Mouse (Mus musculus): Measurements from ENCODE around the gene Camta1.

Gene Camta1

DNA sequence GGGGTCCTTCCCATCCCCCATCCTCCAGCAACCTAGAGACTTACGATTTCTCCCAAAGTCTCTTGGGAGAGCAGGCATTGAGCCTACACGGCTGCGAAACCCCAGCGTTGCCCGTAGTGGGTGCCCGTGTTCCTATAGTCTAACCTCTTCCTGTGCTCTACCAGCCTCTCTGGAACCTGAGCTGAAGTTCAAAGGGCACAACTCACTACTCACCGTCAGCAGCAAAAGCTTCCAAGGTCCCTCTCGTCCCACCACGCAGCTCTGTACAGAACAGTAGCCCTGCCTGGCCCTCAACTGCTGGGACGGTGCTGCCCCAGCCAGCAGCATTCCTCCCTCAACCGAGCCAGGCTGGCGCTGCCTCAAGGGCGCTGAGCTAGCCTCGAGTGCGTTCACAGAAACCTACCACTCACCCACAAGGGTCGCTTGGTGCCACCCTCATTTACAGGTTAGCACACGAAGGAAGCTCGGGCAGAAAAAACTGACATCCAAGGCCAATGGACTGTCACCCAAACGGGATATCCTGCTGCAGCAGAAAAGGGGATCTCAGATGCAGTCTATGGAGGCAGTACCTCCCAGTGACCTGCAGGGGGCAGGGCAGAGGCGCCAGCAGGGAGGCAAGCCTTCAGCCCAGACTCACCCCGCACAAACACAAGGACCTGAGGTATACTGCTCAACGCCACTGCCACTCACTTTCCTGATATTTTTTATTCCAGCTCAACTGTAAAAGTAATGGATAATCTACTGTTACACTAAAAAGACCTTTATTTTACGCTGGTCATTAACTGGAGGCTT is 526.5 kb downstream of the Camta1 start:
- peak; percentile 3 for DNase-seq (ENCODE audit: low read depth, low spot score)
- no peaks in the 10 kb centered on the region for H3K36me3 ChIP-seq (ENCODE audit: control insufficient read depth, insufficient read depth, low read length, poor library complexity, severe bottlenecking)
- H3K27me3 ChIP-seq (ENCODE audit: control insufficient read depth, insufficient read depth, low read length, poor library complexity, severe bottlenecking) = no peaks in the 10 kb centered on the region; the same call in 1 of the 2 replicates

DNA sequence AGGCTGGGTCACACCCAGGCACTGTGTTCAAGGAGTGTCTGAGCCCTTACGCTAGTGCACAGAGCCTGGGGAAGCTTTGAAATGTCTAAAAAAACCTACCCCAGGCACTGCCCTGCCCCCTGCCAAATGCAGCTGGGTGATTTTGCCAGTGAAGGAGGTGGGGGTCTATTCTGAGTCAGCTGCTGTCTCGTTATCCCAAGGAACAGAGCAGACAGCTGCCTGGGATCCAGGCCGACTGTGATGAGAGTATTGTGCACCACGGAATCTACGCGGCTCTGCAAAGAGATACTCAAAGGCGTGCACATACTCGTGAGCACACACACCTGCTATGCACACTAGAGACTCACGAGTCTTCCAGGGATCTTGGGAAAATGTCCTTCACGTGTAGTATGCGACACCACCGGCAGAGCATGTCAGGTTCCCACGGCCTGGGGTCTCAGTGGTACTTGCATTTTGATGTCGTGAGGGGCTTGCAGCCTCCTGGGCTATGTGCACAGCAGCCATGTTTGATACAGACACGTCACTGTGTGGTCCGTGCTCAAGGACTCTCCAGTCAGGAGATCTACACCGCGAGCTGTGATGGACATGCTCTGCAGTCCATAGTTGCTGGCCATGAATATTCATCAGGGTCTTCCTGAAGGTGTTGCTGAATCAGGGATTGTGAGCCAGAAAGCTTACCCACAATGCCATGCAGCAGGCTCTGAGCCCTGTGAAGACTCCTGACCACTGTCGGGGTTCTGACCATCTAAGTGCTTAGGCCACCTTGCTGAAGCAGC is 529.4 kb downstream of the Camta1 start:
- no peaks in the 10 kb centered on the region; the same call in 1 of the 2 replicates for H3K27me3 ChIP-seq (ENCODE audit: control insufficient read depth, insufficient read depth, low read length, poor library complexity, severe bottlenecking)
- no peaks in the 10 kb centered on the region for H3K36me3 ChIP-seq (ENCODE audit: control insufficient read depth, insufficient read depth, low read length, poor library complexity, severe bottlenecking)
- DNase-seq (ENCODE audit: low read depth, low spot score) = no peak

- Histone ChIP-seq H3K36me3 (ENCODE audit: control insufficient read depth, insufficient read depth, low read length, poor library complexity, severe bottlenecking) (no peaks in the 10 kb centered on the region), H3K27me3 (ENCODE audit: control insufficient read depth, insufficient read depth, low read length, poor library complexity, severe bottlenecking) (no peaks in the 10 kb centered on the region; the same call in 1 of the 2 replicates)
- peak; percentile 1 for DNase-seq (ENCODE audit: low read depth, low spot score)
Measured at GRCm38 (mm10) chr4:151330983-151331382, 530.7 kb downstream of the Camta1 start.

DNA sequence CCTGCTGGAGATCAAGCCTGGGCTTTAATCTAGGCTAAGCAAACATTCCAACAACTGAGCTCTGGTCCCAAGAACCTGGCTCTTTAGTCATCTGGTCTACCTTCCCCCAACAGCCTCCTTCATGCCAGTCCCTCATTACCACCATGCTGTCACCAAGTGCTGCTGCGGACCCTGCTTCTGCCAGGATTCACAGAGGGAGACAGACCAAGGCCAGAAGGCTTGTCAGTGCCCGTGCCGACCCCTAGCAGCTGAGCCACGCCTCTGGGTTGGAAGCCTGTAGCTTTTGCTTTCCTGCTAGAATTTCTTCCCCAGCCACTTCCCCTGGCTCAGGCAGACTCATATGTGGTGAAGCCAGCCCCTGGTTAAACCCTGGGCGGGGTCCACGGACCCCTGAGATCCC is 533.6 kb downstream of the Camta1 start:
- Histone ChIP-seq H3K36me3 (ENCODE audit: control insufficient read depth, insufficient read depth, low read length, poor library complexity, severe bottlenecking) (no peaks in the 10 kb centered on the region), H3K27me3 (ENCODE audit: control insufficient read depth, insufficient read depth, low read length, poor library complexity, severe bottlenecking) (no peaks in the 10 kb centered on the region)
- no peak for DNase-seq (ENCODE audit: low read depth, low spot score)

- H3K36me3 ChIP-seq (ENCODE audit: control insufficient read depth, insufficient read depth, low read length, poor library complexity, severe bottlenecking) = no peaks in the 10 kb centered on the region
- no peaks in the 10 kb centered on the region for H3K27me3 ChIP-seq (ENCODE audit: control insufficient read depth, insufficient read depth, low read length, poor library complexity, severe bottlenecking)
- no peak for DNase-seq (ENCODE audit: low read depth, low spot score)
Measured at GRCm38 (mm10) chr4:151326971-151327686, 534.5 kb downstream of the Camta1 start.

DNA sequence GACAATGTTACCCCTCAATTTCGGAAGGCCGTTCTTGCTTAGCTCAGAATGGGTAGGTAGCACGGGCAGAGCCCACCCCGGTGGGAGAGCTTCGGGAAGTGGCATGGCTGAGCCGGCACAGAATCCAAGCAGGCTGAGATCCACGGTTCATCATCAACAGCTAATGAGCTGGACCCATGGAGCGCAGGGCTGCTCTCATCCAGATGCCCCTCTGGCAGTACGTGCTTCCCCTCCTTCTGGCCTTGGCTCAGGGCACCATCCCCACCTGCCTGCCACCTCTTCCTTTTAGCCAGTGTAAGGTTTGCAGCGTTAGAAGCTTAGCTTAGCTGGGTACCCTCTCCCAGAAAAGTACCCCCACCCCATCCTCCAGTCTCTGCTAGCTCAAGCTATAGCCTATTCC is 545.2 kb downstream of the Camta1 start:
- Histone ChIP-seq H3K27me3 (ENCODE audit: control insufficient read depth, insufficient read depth, low read length, poor library complexity, severe bottlenecking) (no peaks in the 10 kb centered on the region), H3K36me3 (ENCODE audit: control insufficient read depth, insufficient read depth, low read length, poor library complexity, severe bottlenecking) (no peaks in the 10 kb centered on the region)
- no peak for DNase-seq (ENCODE audit: low read depth, low spot score)

- no peaks in the 10 kb centered on the region for H3K36me3 ChIP-seq (ENCODE audit: control insufficient read depth, insufficient read depth, low read length, poor library complexity, severe bottlenecking)
- H3K27me3 ChIP-seq (ENCODE audit: control insufficient read depth, insufficient read depth, low read length, poor library complexity, severe bottlenecking) = no peaks in the 10 kb centered on the region
- no peak for DNase-seq (ENCODE audit: low read depth, low spot score)
Measured at GRCm38 (mm10) chr4:151315726-151316125, 546.0 kb downstream of the Camta1 start.

- H3K36me3 ChIP-seq (ENCODE audit: control insufficient read depth, insufficient read depth, low read length, poor library complexity, severe bottlenecking) = no peaks in the 10 kb centered on the region
- H3K27me3 ChIP-seq (ENCODE audit: control insufficient read depth, insufficient read depth, low read length, poor library complexity, severe bottlenecking) = no peaks in the 10 kb centered on the region
- no peak for DNase-seq (ENCODE audit: low read depth, low spot score)
Measured at GRCm38 (mm10) chr4:151310773-151311172, 550.9 kb downstream of the Camta1 start.

- no peaks in the 10 kb centered on the region for H3K27me3 ChIP-seq (ENCODE audit: control insufficient read depth, insufficient read depth, low read length, poor library complexity, severe bottlenecking)
- no peaks in the 10 kb centered on the region for H3K36me3 ChIP-seq (ENCODE audit: control insufficient read depth, insufficient read depth, low read length, poor library complexity, severe bottlenecking)
- DNase-seq (ENCODE audit: low read depth, low spot score) = no peak
Measured at GRCm38 (mm10) chr4:151310056-151310685, 551.5 kb downstream of the Camta1 start.

DNA sequence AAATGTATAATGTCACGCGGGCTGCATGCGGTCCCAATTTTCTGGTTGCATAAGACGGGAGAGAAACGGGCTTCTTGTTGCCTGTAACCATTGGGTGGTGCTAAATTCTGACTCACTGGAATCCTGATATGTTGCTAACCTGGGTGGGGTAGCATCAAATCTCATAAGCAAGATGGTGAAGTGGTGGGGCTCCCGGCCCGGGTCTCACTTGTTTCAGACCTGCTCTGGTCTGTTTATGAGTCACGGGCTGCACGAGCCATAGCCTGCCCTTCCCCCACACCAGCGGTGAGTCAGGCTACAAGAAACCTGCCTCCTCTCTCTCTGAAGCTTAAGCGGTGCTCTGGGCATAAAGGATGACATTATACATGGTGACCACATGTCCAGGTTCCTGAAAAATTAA is 554.8 kb downstream of the Camta1 start:
- H3K27me3 ChIP-seq (ENCODE audit: control insufficient read depth, insufficient read depth, low read length, poor library complexity, severe bottlenecking) = no peaks in the 10 kb centered on the region
- no peak for DNase-seq (ENCODE audit: low read depth, low spot score)
- H3K36me3 ChIP-seq (ENCODE audit: control insufficient read depth, insufficient read depth, low read length, poor library complexity, severe bottlenecking) = no peaks in the 10 kb centered on the region

- no peak for DNase-seq (ENCODE audit: low read depth, low spot score)
- no peaks in the 10 kb centered on the region for H3K36me3 ChIP-seq (ENCODE audit: control insufficient read depth, insufficient read depth, low read length, poor library complexity, severe bottlenecking)
Measured at GRCm38 (mm10) chr4:151306311-151306765, 555.3 kb downstream of the Camta1 start.

GRCm38 (mm10) chr4:151305761-151306160 is 555.9 kb downstream of the Camta1 start:
- Histone ChIP-seq H3K27me3 (ENCODE audit: control insufficient read depth, insufficient read depth, low read length, poor library complexity, severe bottlenecking) (no peaks in the 10 kb centered on the region), H3K36me3 (ENCODE audit: control insufficient read depth, insufficient read depth, low read length, poor library complexity, severe bottlenecking) (no peaks in the 10 kb centered on the region)
- DNase-seq (ENCODE audit: low read depth, low spot score) = no peak

More at GRCm38 (mm10) chr4:151306311-151306765, 555.3 kb downstream of the Camta1 start:
- H3K27me3 ChIP-seq (ENCODE audit: control insufficient read depth, insufficient read depth, low read length, poor library complexity, severe bottlenecking) = no peaks in the 10 kb centered on the region

DNA sequence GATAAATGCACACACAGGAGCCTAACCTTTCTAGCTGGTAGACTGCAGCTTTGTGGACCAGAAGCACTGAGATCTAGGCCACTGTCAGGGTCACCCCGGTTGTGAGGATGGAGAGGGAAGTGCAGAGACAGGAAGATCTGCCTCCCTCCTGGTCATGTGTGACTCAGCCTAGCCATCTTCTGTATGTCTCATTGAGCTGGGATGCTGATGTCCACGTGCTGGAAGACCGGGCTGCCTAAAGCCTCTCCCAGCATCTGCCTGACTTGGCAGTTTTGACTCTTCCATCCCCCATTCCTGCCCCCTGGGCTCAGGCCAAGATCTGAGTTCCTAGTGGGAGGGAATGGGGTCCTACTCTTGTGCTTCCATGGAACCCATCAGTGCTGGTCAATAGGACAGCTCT is 557.7 kb downstream of the Camta1 start:
- DNase-seq (ENCODE audit: low read depth, low spot score) = no peak
- H3K27me3 ChIP-seq (ENCODE audit: control insufficient read depth, insufficient read depth, low read length, poor library complexity, severe bottlenecking) = no peaks in the 10 kb centered on the region; the same call in 1 of the 2 replicates
- no peaks in the 10 kb centered on the region for H3K36me3 ChIP-seq (ENCODE audit: control insufficient read depth, insufficient read depth, low read length, poor library complexity, severe bottlenecking)

DNA sequence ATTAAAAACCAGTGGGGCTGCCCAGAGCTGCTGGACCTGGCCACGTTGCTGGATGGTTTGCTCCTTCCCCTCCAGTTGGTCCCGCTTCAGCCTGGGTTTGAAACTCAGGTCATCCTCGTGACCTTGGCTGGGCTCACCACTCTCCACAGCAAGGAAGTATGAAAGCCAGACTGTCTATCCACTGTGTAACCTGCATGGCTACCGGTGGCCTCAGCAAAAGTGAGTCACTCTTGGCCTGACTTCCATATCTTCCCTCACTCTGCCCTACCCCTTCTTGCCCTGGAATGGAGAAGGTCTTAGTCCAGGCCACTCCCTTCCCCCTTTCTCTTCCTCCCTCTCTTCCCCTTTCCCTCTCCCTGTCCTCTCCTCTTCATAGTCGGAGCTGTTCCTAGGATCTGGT is 558.2 kb downstream of the Camta1 start:
- H3K36me3 ChIP-seq (ENCODE audit: control insufficient read depth, insufficient read depth, low read length, poor library complexity, severe bottlenecking) = no peaks in the 10 kb centered on the region
- DNase-seq (ENCODE audit: low read depth, low spot score) = no peak
- H3K27me3 ChIP-seq (ENCODE audit: control insufficient read depth, insufficient read depth, low read length, poor library complexity, severe bottlenecking) = no peaks in the 10 kb centered on the region; the same call in 1 of the 2 replicates
